Mouse (Mus musculus): Measurements from ENCODE around the gene Fhit. TPM values are rescaled to one million over a fixed set of nuclear protein-coding genes. Genes with fewer than 3 reads are reported as not detected.

The Fhit gene
- polyA plus RNA-seq, 1 experiment from 2014 or later: 21.4 TPM

GRCm38 (mm10) chr14:9684362-9684761 is 1477.5 kb downstream of the Fhit start:
- Histone ChIP-seq H3K9me3 (ENCODE audit: control insufficient read depth) (no peaks in the 10 kb centered on the region), H3K27me3 (replicated peaks; ENCODE audit: control insufficient read depth, insufficient read depth, low read length) (no peaks in the 10 kb centered on the region)
- 65% methylated on average over 1 of the region's 1 CpGs for WGBS

GRCm38 (mm10) chr14:9672728-9673127 is 1489.1 kb downstream of the Fhit start:
- no peak overlapping the region for H3K4me3 ChIP-seq (ENCODE audit: low read depth, low read length)
- H3K27me3 ChIP-seq (replicated peaks; ENCODE audit: control insufficient read depth, insufficient read depth, low read length): no peaks in the 10 kb centered on the region
- no peak overlapping the region for H3K9ac ChIP-seq (ENCODE audit: low read depth, low read length)
- no peaks in the 10 kb centered on the region for H3K36me3 ChIP-seq (ENCODE audit: control insufficient read depth, insufficient read depth)
- no peak overlapping the region for H3K4me2 ChIP-seq (replicated peaks; ENCODE audit: low read depth)
- no peaks in the 10 kb centered on the region for H3K4me1 ChIP-seq (replicated peaks; ENCODE audit: control insufficient read depth, insufficient read depth, low read length)
- H3K27ac ChIP-seq (ENCODE audit: low read depth, low read length): no peak overlapping the region
- no peak for TF ChIP-seq CTCF (IDR thresholded peaks at IDR 0.05; ENCODE audit: low read depth)
- 0 out of 2 replicates have a peak, but pooled peaks cover 2% of the 10 kb centered on the region for H3K9me3 ChIP-seq (ENCODE audit: control insufficient read depth)
- ATAC-seq: no peak
- WGBS: 56% methylated on average over 1 of the region's 1 CpGs

More at GRCm38 (mm10) chr14:9684362-9684761, 1477.5 kb downstream of the Fhit start:
- no peaks in the 10 kb centered on the region for H3K4me1 ChIP-seq (replicated peaks; ENCODE audit: control insufficient read depth, insufficient read depth, low read length)
- H3K36me3 ChIP-seq (ENCODE audit: control insufficient read depth, insufficient read depth): no peaks in the 10 kb centered on the region
- no peak for ATAC-seq
- no peak overlapping the region for H3K4me3 ChIP-seq (ENCODE audit: low read depth, low read length)
- no peak overlapping the region for H3K27ac ChIP-seq (ENCODE audit: low read depth, low read length)
- no peak for TF ChIP-seq CTCF (IDR thresholded peaks at IDR 0.05; ENCODE audit: low read depth)
- H3K9ac ChIP-seq (ENCODE audit: low read depth, low read length): no peak overlapping the region
- no peak overlapping the region for H3K4me2 ChIP-seq (replicated peaks; ENCODE audit: low read depth)

DNA sequence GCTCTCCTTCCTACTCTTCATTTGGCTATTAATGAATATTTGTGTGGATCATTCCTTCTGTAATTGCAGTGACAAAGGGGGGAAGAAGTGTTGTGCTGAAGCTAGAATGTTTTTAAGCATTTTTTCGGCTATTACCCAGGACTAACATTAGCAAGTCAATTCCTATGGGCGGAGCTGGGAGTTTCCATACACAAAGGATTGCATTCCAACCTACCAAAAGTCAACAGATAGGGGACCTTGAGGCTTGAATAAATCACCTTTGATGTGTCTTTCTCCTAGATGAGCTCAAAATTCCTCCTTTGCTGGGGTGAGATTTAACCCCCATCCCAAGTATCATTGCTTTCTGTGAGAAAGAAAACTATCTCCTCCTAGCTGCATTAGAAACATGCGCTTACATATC is 1490.1 kb downstream of the Fhit start:
- TF ChIP-seq CTCF (IDR thresholded peaks at IDR 0.05; ENCODE audit: low read depth): no peak
- Histone ChIP-seq H3K4me2 (replicated peaks; ENCODE audit: low read depth) (no peak overlapping the region), H3K4me3 (ENCODE audit: low read depth, low read length) (no peak overlapping the region), H3K9ac (ENCODE audit: low read depth, low read length) (no peak overlapping the region), H3K9me3 (ENCODE audit: control insufficient read depth) (0 out of 2 replicates have a peak, but pooled peaks cover 2% of the 10 kb centered on the region), H3K4me1 (replicated peaks; ENCODE audit: control insufficient read depth, insufficient read depth, low read length) (no peaks in the 10 kb centered on the region), H3K27ac (ENCODE audit: low read depth, low read length) (no peak overlapping the region), H3K27me3 (replicated peaks; ENCODE audit: control insufficient read depth, insufficient read depth, low read length) (no peaks in the 10 kb centered on the region), H3K36me3 (ENCODE audit: control insufficient read depth, insufficient read depth) (no peaks in the 10 kb centered on the region)
- WGBS: 54% methylated on average over 3 of the region's 3 CpGs
- ATAC-seq: no peak

- Histone ChIP-seq H3K9ac (ENCODE audit: low read depth, low read length) (no peak overlapping the region), H3K27ac (ENCODE audit: low read depth, low read length) (no peak overlapping the region), H3K4me3 (ENCODE audit: low read depth, low read length) (no peak overlapping the region), H3K4me1 (replicated peaks; ENCODE audit: control insufficient read depth, insufficient read depth, low read length) (no peaks in the 10 kb centered on the region), H3K9me3 (ENCODE audit: control insufficient read depth) (0 out of 2 replicates have a peak, but pooled peaks cover 2% of the 10 kb centered on the region), H3K36me3 (ENCODE audit: control insufficient read depth, insufficient read depth) (no peaks in the 10 kb centered on the region), H3K4me2 (replicated peaks; ENCODE audit: low read depth) (no peak overlapping the region), H3K27me3 (replicated peaks; ENCODE audit: control insufficient read depth, insufficient read depth, low read length) (no peaks in the 10 kb centered on the region)
- TF ChIP-seq CTCF (IDR thresholded peaks at IDR 0.05; ENCODE audit: low read depth): no peak
- 75% methylated on average over 1 of the region's 1 CpGs for WGBS
- no peak for ATAC-seq
Measured at GRCm38 (mm10) chr14:9669766-9670165, 1492.1 kb downstream of the Fhit start.

- no peaks in the 10 kb centered on the region for H3K4me1 ChIP-seq (replicated peaks; ENCODE audit: control insufficient read depth, insufficient read depth, low read length)
- WGBS: 56% methylated on average over 1 of the region's 1 CpGs
- H3K27me3 ChIP-seq (replicated peaks; ENCODE audit: control insufficient read depth, insufficient read depth, low read length): no peaks in the 10 kb centered on the region
- no peak for ATAC-seq
- no peaks in the 10 kb centered on the region for H3K36me3 ChIP-seq (ENCODE audit: control insufficient read depth, insufficient read depth)
- no peak overlapping the region for H3K4me2 ChIP-seq (replicated peaks; ENCODE audit: low read depth)
- no peak for TF ChIP-seq CTCF (IDR thresholded peaks at IDR 0.05; ENCODE audit: low read depth)
- no peaks in the 10 kb centered on the region for H3K9me3 ChIP-seq (ENCODE audit: control insufficient read depth)
- no peak overlapping the region for H3K9ac ChIP-seq (ENCODE audit: low read depth, low read length)
- H3K4me3 ChIP-seq (ENCODE audit: low read depth, low read length): no peak overlapping the region
- H3K27ac ChIP-seq (ENCODE audit: low read depth, low read length): no peak overlapping the region
Measured at GRCm38 (mm10) chr14:9658445-9658844, 1503.4 kb downstream of the Fhit start.

DNA sequence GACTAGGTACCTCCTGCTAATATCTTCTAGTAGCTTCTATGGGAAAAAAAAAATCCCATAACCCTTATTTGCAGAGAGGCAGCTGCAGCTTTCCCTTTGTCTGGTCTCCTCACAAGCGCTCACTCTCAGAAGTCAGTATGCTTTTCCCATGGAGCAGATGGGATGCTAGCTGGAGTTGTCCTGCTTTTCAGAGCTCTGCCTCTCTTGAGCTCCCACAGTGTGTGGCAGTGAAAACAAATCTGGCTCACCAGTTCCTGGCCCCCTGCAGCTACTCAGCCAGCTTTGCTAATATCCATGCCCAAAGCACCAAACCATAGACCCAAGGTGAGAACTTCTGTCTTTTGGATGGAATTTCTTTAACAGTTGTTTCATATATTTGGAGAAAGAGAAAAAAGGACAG is 1510.4 kb downstream of the Fhit start:
- TF ChIP-seq CTCF (IDR thresholded peaks at IDR 0.05; ENCODE audit: low read depth): no peak
- Histone ChIP-seq H3K9ac (ENCODE audit: low read depth, low read length) (no peak overlapping the region), H3K4me3 (ENCODE audit: low read depth, low read length) (no peak overlapping the region), H3K27ac (ENCODE audit: low read depth, low read length) (no peak overlapping the region), H3K4me1 (replicated peaks; ENCODE audit: control insufficient read depth, insufficient read depth, low read length) (no peaks in the 10 kb centered on the region), H3K4me2 (replicated peaks; ENCODE audit: low read depth) (no peak overlapping the region), H3K27me3 (replicated peaks; ENCODE audit: control insufficient read depth, insufficient read depth, low read length) (no peaks in the 10 kb centered on the region), H3K36me3 (ENCODE audit: control insufficient read depth, insufficient read depth) (no peaks in the 10 kb centered on the region), H3K9me3 (ENCODE audit: control insufficient read depth) (no peaks in the 10 kb centered on the region)
- 86% methylated on average over 1 of the region's 1 CpGs for WGBS
- ATAC-seq: no peak

DNA sequence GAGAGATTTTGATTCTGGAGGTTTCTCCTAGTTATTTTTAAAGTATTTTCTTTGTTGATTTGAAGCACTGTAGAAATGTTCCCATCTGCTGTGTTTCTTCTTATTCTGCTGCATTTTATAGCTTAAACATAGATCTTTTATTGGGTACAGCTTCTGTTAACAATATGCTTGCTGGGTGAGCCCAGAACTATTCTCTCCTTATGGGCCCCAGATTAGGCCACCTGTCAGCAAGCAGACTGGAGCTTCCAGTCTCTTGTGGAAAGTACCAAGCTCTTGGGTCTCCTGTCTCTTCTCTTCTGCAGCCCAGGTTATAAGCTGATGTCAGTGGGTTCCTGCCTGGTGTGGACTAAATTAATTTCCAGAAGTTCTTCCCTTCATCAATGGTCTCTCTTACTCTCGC is 1513.4 kb downstream of the Fhit start:
- no peak for TF ChIP-seq CTCF (IDR thresholded peaks at IDR 0.05; ENCODE audit: low read depth)

More for the DNA sequence above, 1513.4 kb downstream of the Fhit start:
- ATAC-seq: no peak
- H3K4me1 ChIP-seq (replicated peaks; ENCODE audit: control insufficient read depth, insufficient read depth, low read length): no peaks in the 10 kb centered on the region
- no peak overlapping the region for H3K4me2 ChIP-seq (replicated peaks; ENCODE audit: low read depth)
- no peaks in the 10 kb centered on the region for H3K36me3 ChIP-seq (ENCODE audit: control insufficient read depth, insufficient read depth)
- no peaks in the 10 kb centered on the region for H3K9me3 ChIP-seq (ENCODE audit: control insufficient read depth)
- 81% methylated on average over 1 of the region's 1 CpGs for WGBS
- no peak overlapping the region for H3K4me3 ChIP-seq (ENCODE audit: low read depth, low read length)
- no peak overlapping the region for H3K27ac ChIP-seq (ENCODE audit: low read depth, low read length)
- H3K27me3 ChIP-seq (replicated peaks; ENCODE audit: control insufficient read depth, insufficient read depth, low read length): no peaks in the 10 kb centered on the region
- no peak overlapping the region for H3K9ac ChIP-seq (ENCODE audit: low read depth, low read length)
